Mouse (Mus musculus): ENCODE measurements around the gene A530084C06Rik. TPM values are rescaled to one million over a fixed set of nuclear protein-coding genes. Genes with fewer than 3 reads are reported as not detected.

Gene A530084C06Rik
- polyA plus RNA-seq, 1 experiment from 2014 or later = not detected

- Histone ChIP-seq H3K27me3 (no peaks in the 10 kb centered on the region), H3K36me3 (no peaks in the 10 kb centered on the region), H3K27ac (replicated peaks) (no peak overlapping the region), H3K4me1 (0 out of 2 replicates have a peak, but pooled peaks cover 2% of the 10 kb centered on the region), H3K9me3 (no peaks in the 10 kb centered on the region), H3K9ac (replicated peaks) (no peak overlapping the region), H3K4me2 (replicated peaks) (no peak overlapping the region), H3K4me3 (no peak overlapping the region)
- no peak for ATAC-seq (ENCODE audit: low FRiP score, low read depth)
- WGBS = 69% methylated on average over 8 of the region's 8 CpGs
These were observed 27.5 kb downstream of the A530084C06Rik start for GRCm38 (mm10) chr13:31531651-31532061.

GRCm38 (mm10) chr13:31531186-31531585 is 27.9 kb downstream of the A530084C06Rik start:
- no peak overlapping the region for H3K4me3 ChIP-seq
- H3K27ac ChIP-seq (replicated peaks) = no peak overlapping the region
- H3K9ac ChIP-seq (replicated peaks) = no peak overlapping the region
- ATAC-seq (ENCODE audit: low FRiP score, low read depth) = no peak
- no peaks in the 10 kb centered on the region for H3K27me3 ChIP-seq
- WGBS = 92% methylated on average over 5 of the region's 5 CpGs
- H3K4me2 ChIP-seq (replicated peaks) = no peak overlapping the region
- H3K4me1 ChIP-seq = 0 out of 2 replicates have a peak, but pooled peaks cover 2% of the 10 kb centered on the region
- no peaks in the 10 kb centered on the region for H3K36me3 ChIP-seq
- no peaks in the 10 kb centered on the region for H3K9me3 ChIP-seq

GRCm38 (mm10) chr13:31524976-31525375 is 34.2 kb downstream of the A530084C06Rik start:
- no peaks in the 10 kb centered on the region for H3K9me3 ChIP-seq
- no peaks in the 10 kb centered on the region for H3K36me3 ChIP-seq
- H3K27me3 ChIP-seq = no peaks in the 10 kb centered on the region
- WGBS = 89% methylated on average over 4 of the region's 4 CpGs
- H3K4me2 ChIP-seq (replicated peaks) = no peak overlapping the region
- no peak overlapping the region for H3K27ac ChIP-seq (replicated peaks)
- no peak for ATAC-seq (ENCODE audit: low FRiP score, low read depth)
- no peak overlapping the region for H3K4me3 ChIP-seq
- H3K4me1 ChIP-seq = no peaks in the 10 kb centered on the region
- H3K9ac ChIP-seq (replicated peaks) = no peak overlapping the region

GRCm38 (mm10) chr13:31518971-31519370 is 40.2 kb downstream of the A530084C06Rik start:
- no peaks in the 10 kb centered on the region for H3K36me3 ChIP-seq
- no peak overlapping the region for H3K4me2 ChIP-seq (replicated peaks)
- no peak for ATAC-seq (ENCODE audit: low FRiP score, low read depth)
- no peaks in the 10 kb centered on the region for H3K4me1 ChIP-seq
- no peaks in the 10 kb centered on the region for H3K27me3 ChIP-seq
- no peak overlapping the region for H3K4me3 ChIP-seq
- no peak overlapping the region for H3K27ac ChIP-seq (replicated peaks)
- no peak overlapping the region for H3K9ac ChIP-seq (replicated peaks)
- 92% methylated on average over 9 of the region's 9 CpGs for WGBS
- H3K9me3 ChIP-seq = no peaks in the 10 kb centered on the region

- no peaks in the 10 kb centered on the region for H3K36me3 ChIP-seq
- no peak overlapping the region for H3K4me3 ChIP-seq
- no peak overlapping the region for H3K4me2 ChIP-seq (replicated peaks)
- H3K27me3 ChIP-seq = no peaks in the 10 kb centered on the region
- no peaks in the 10 kb centered on the region for H3K4me1 ChIP-seq
- no peak for ATAC-seq (ENCODE audit: low FRiP score, low read depth)
- no peak overlapping the region for H3K9ac ChIP-seq (replicated peaks)
- no peaks in the 10 kb centered on the region for H3K9me3 ChIP-seq
- no peak overlapping the region for H3K27ac ChIP-seq (replicated peaks)
- 76% methylated on average over 10 of the region's 10 CpGs for WGBS
These were observed 40.7 kb downstream of the A530084C06Rik start for GRCm38 (mm10) chr13:31518411-31518886.

GRCm38 (mm10) chr13:31515261-31515660 is 43.9 kb downstream of the A530084C06Rik start:
- H3K9me3 ChIP-seq = no peaks in the 10 kb centered on the region
- no peak overlapping the region for H3K27ac ChIP-seq (replicated peaks)
- no peak overlapping the region for H3K4me2 ChIP-seq (replicated peaks)
- no peaks in the 10 kb centered on the region for H3K36me3 ChIP-seq
- no peaks in the 10 kb centered on the region for H3K27me3 ChIP-seq
- no peak overlapping the region for H3K9ac ChIP-seq (replicated peaks)
- no peak for ATAC-seq (ENCODE audit: low FRiP score, low read depth)
- WGBS = 95% methylated on average over 7 of the region's 7 CpGs
- no peaks in the 10 kb centered on the region for H3K4me1 ChIP-seq
- no peak overlapping the region for H3K4me3 ChIP-seq

- no peaks in the 10 kb centered on the region for H3K36me3 ChIP-seq
- H3K27me3 ChIP-seq = no peaks in the 10 kb centered on the region
- no peaks in the 10 kb centered on the region for H3K4me1 ChIP-seq
- WGBS = 81% methylated on average over 8 of the region's 8 CpGs
- H3K9me3 ChIP-seq = no peaks in the 10 kb centered on the region
- H3K27ac ChIP-seq (replicated peaks) = no peak overlapping the region
- no peak overlapping the region for H3K9ac ChIP-seq (replicated peaks)
- H3K4me3 ChIP-seq = no peak overlapping the region
- no peak for ATAC-seq (ENCODE audit: low FRiP score, low read depth)
- no peak overlapping the region for H3K4me2 ChIP-seq (replicated peaks)
These were observed 52.5 kb downstream of the A530084C06Rik start for GRCm38 (mm10) chr13:31506494-31507167.

Other genes with a start within 250 kb of the A530084C06Rik start
- gene Foxq1, start 3.2 kb downstream of the A530084C06Rik start, polyA plus RNA-seq (2016; fragmentation: Nextera tagmentation; extraction: Ambion mirVana) = 2.8 and 3.3 TPM in 2 replicates
- 7.6 and 7.9 TPM in 2 replicates for gene Foxf2, start 66.5 kb upstream of the A530084C06Rik start, polyA plus RNA-seq (2016; fragmentation: Nextera tagmentation; extraction: Ambion mirVana)
- gene Foxc1, start 247.3 kb upstream of the A530084C06Rik start, polyA plus RNA-seq (2016; fragmentation: Nextera tagmentation; extraction: Ambion mirVana) = 5.9 and 7.6 TPM in 2 replicates

Data from midbrain, embryonic 12.5 days (tissue).